Mouse (Mus musculus) liver, embryonic 11.5 days (tissue): ENCODE measurements at regions not wholly inside any gene's neighbourhood (a gene's known extent, or its start where the extent isn't known, plus 50 kb on each side); places are given as distances from the start of the nearest gene placed in this dataset.
"Not testable (repeated sequence)": the region's sequence is repeated elsewhere in the genome, so short reads cannot be mapped to it uniquely, and the experiment has no call there.

Source experiments
- ATAC-seq: fragments of 200-750 bp; cut with Nextera tagmentation; replicated peaks from 2 replicates; pipeline ENCODE4 v1.8.0; 2017; ENCODE audit warnings: moderate number of reproducible peaks, mild to moderate bottlenecking, moderate TSS enrichment, moderate library complexity; ENCODE audit not compliant: low FRiP score
- DNase-seq: peaks from one replicate; pipeline ENCODE4 v3.0.0-alpha.2; 2017; ENCODE audit warnings: low spot score
- H3K27ac ChIP-seq: fragments of 300-500 bp; sonication (generic); 2 replicates; pipeline ENCODE4 v1.5.1; 2014; ENCODE audit warnings: mild to moderate bottlenecking, low read depth, low read length, control low read depth
- H3K27me3 ChIP-seq: fragments of 300-500 bp; sonication (generic); replicated peaks from 2 replicates; pipeline ENCODE4 v1.6.1; 2014; ENCODE audit warnings: low read length, mixed read lengths; ENCODE audit not compliant: control insufficient read depth, insufficient read depth
- H3K36me3 ChIP-seq: fragments of 300-500 bp; sonication (generic); 2 replicates; pipeline ENCODE4 v1.6.1; 2014; ENCODE audit warnings: mild to moderate bottlenecking, low read length, moderate library complexity, mixed read lengths; ENCODE audit not compliant: control insufficient read depth, insufficient read depth
- H3K4me1 ChIP-seq: fragments of 300-500 bp; sonication (generic); replicated peaks from 2 replicates; pipeline ENCODE4 v1.6.1; 2014; ENCODE audit warnings: low read length, mixed read lengths; ENCODE audit not compliant: control insufficient read depth, insufficient read depth
- H3K4me2 ChIP-seq: fragments of 300-500 bp; sonication (generic); 2 replicates; pipeline ENCODE4 v1.6.1; 2014; ENCODE audit warnings: mild to moderate bottlenecking, control low read depth, moderate library complexity
- H3K4me3 ChIP-seq: fragments of 300-500 bp; sonication (generic); 2 replicates; pipeline ENCODE4 v1.5.1; 2014; ENCODE audit warnings: low read depth, low read length, control low read depth
- H3K9ac ChIP-seq: fragments of 300-500 bp; sonication (generic); 2 replicates; pipeline ENCODE4 v1.6.1; 2014; ENCODE audit warnings: low read depth, low read length, control low read depth
- H3K9me3 ChIP-seq: fragments of 300-500 bp; sonication (generic); 2 replicates; pipeline ENCODE4 v1.6.1; 2016; ENCODE audit warnings: low read length, inconsistent platforms, mixed read lengths; ENCODE audit not compliant: control insufficient read depth
- WGBS: fragments of 180-500 bp; shearing (Covaris S2); extraction: QIAGEN DNeasy Blood & Tissue Kit; methylation state at CpG from one replicate; pipeline ENCODE4 v1.1.7; 2014; 5-methylcytosine and 5-hydroxymethylcytosine counted together

DNA sequence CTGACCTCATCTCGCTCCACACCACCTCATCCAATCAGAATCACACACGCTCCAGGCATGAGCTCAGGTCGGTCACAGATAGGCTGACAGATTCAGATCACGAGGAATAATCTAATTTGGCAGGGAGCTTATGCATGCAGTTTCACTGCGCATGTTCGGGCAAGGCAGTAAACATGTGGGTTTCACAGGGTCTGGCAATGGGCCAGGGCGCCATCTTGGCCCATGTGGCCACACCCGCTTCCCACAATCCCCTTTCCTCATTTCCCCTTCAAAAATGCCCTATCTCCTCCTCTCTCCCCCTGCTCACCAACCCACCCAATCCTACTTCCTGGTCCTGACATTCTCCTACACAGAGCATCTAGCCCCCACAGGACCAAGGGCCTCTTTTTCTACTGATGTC lies 127.2 kb upstream of the Tdrd3 start:
- not testable (repeated sequence) for H3K27me3 ChIP-seq, H3K27ac ChIP-seq, H3K4me1 ChIP-seq, H3K4me2 ChIP-seq, H3K9me3 ChIP-seq, ATAC-seq, H3K9ac ChIP-seq, H3K36me3 ChIP-seq, DNase-seq, H3K4me3 ChIP-seq
- 83% methylated on average over 8 of the region's 8 CpGs for WGBS

DNA sequence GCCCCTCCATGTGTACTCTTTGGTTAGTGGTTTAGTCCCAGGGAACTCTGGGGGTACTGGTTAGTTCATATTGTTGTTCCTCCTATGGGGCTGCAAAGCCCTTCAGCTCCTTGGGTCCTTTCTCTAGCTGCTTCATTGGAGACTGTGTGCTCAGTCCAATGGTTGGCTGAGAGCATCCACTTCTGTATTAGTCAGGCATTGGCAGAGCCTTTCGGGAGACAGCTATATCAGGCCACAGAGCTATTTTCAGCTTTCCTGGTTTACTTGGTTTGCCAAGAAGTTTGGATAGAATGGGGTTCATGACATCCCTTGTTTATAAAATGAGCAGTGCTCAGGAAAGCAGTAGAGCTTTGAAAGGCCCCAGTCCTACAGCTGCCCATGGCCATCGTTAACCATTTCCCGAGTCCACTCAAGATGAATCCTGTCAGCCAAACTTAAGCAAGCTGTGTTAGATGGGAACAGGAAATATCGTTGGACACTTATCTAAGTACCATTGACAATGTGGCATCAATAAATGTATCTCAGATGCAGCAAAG lies 126.7 kb upstream of the Tdrd3 start:
- Histone ChIP-seq H3K4me3 (no peak overlapping the region), H3K9me3 (no peaks in the 10 kb centered on the region), H3K4me2 (no peak overlapping the region), H3K27ac (no peak overlapping the region), H3K9ac (no peak overlapping the region), H3K36me3 (no peaks in the 10 kb centered on the region), H3K4me1 (no peaks in the 10 kb centered on the region), H3K27me3 (no peaks in the 10 kb centered on the region)
- WGBS = 79% methylated on average over 4 of the region's 4 CpGs
- ATAC-seq = no peak
- DNase-seq = no peak

DNA sequence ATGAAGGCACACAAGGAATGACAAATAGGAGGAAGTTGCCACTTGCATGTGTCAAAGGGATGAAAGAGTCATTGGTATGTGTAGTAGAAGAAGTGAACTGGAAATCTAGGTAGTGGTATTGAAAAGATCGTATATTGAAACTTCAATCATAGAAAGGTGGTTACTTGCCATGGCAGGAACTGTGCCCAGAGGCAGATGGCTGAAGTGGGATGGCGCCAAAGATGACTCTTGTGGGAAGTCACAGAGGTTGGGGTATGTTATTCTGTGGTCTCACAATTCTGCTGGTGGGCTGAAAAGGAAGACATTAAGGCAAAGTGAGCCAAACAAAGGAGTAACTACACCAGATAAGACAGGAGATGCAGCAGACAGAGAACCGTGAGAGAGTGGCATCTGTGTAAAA lies 121.2 kb upstream of the Tdrd3 start:
- H3K4me1 ChIP-seq = no peaks in the 10 kb centered on the region
- no peaks in the 10 kb centered on the region for H3K27me3 ChIP-seq
- H3K4me3 ChIP-seq = no peak overlapping the region
- no peak overlapping the region for H3K4me2 ChIP-seq
- no peaks in the 10 kb centered on the region for H3K9me3 ChIP-seq
- WGBS = 71% methylated on average over 3 of the region's 3 CpGs
- no peak overlapping the region for H3K9ac ChIP-seq
- ATAC-seq = no peak
- no peak overlapping the region for H3K27ac ChIP-seq
- no peak for DNase-seq
- H3K36me3 ChIP-seq = no peaks in the 10 kb centered on the region

DNA sequence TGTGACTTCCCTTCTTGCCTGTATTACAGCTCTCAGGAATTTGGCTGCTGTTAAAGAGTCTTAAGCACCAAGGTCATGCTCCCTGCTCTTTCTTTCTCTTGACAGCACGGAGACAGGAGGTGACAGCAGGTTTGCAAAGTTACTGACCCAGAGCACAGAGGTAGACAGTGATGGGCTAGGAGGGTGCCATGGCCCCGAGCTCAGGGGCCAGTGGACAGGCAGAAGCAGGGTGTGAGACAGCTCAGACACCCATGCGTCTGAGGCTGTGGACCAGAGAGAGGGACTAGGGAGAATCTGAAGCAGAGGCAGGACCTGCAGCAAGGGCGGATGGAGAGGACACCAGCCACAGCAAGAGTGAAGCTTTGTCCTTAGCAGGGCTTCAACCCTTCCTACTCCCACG lies 119.3 kb upstream of the Tdrd3 start:
- Histone ChIP-seq H3K36me3 (no peaks in the 10 kb centered on the region), H3K4me2 (no peak overlapping the region), H3K4me3 (no peak overlapping the region), H3K27me3 (no peaks in the 10 kb centered on the region), H3K9me3 (no peaks in the 10 kb centered on the region), H3K27ac (no peak overlapping the region), H3K9ac (no peak overlapping the region), H3K4me1 (no peaks in the 10 kb centered on the region)
- 39% methylated on average over 5 of the region's 5 CpGs for WGBS
- DNase-seq (no peak), ATAC-seq (no peak)

DNA sequence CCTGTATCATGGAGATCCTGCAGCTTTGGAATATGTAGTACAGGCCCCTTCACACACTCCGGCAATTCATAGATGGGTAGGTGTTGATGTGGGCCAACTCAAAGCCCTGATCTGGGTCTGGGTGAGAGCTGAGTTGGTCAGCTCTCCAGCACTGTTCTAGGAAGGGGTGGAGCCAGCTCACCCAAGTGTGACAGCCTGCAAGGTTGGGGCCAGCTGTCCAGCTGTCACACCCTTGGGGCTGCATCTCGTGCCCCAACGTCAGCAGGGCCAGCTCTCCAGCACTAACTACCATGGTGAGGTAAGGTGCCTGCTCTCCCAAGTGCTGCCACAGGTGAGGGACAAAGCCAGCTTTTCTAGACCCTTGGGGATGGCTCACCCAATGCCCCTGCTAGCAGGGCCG lies 115.6 kb upstream of the Tdrd3 start:
- Histone ChIP-seq H3K4me1 (no peaks in the 10 kb centered on the region), H3K27me3 (no peaks in the 10 kb centered on the region), H3K9me3 (no peaks in the 10 kb centered on the region), H3K36me3 (no peaks in the 10 kb centered on the region), H3K4me2 (no peak overlapping the region), H3K4me3 (no peak overlapping the region), H3K27ac (no peak overlapping the region), H3K9ac (no peak overlapping the region)
- ATAC-seq = no peak; the same call in 1 of the 2 replicates
- DNase-seq = no peak
- WGBS = 70% methylated on average over 4 of the region's 4 CpGs

DNA sequence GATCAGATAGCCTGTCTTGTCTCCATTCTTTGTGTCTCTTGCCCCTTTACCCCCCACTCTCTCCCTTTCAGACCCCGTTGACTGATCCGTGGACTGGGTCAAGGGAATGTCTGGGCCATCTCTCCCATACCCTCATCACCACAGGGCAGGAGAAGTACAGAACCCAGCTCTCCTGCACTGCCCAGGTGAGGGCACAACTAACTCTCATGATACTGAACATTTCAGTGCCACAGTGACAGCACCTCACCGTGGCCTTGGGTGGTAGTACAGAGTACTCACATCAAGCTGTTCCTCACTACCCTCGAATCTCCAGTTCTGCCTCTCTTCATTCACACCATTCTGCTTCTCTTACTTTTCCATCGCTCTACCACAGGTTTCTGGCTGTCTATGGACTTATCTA lies 114.9 kb upstream of the Tdrd3 start:
- no peaks in the 10 kb centered on the region for H3K27me3 ChIP-seq
- no peaks in the 10 kb centered on the region for H3K9me3 ChIP-seq
- no peaks in the 10 kb centered on the region for H3K4me1 ChIP-seq
- no peaks in the 10 kb centered on the region for H3K36me3 ChIP-seq
- H3K9ac ChIP-seq = no peak overlapping the region
- no peak overlapping the region for H3K27ac ChIP-seq
- H3K4me3 ChIP-seq = no peak overlapping the region
- H3K4me2 ChIP-seq = no peak overlapping the region
- 70% methylated on average over 5 of the region's 5 CpGs for WGBS
- DNase-seq = no peak
- ATAC-seq = no peak

DNA sequence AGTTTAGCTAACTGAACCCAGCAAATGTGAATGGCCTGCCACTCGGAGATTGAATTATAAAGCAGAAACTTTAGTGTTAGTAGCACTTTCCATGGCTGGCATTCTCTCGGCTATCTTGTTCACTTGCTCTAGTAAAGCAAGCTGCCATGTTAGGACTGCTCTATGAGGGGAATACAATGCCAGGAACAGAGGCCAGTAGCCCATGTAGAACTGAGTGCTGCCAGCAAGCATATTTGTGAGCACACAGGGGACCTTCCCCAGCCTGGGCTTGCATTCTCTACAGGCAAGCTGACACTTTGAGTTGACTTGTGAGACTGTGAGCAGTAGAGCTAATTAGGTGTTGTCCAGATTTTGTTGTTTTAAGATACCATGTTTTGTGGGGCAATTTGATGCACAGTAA lies 111.0 kb upstream of the Tdrd3 start:
- no peak overlapping the region for H3K4me3 ChIP-seq
- H3K27ac ChIP-seq = no peak overlapping the region
- H3K9me3 ChIP-seq = no peaks in the 10 kb centered on the region
- no peaks in the 10 kb centered on the region for H3K27me3 ChIP-seq
- no peaks in the 10 kb centered on the region for H3K36me3 ChIP-seq
- ATAC-seq (no peak), DNase-seq (no peak)
- WGBS = 79% methylated on average over 2 of the region's 2 CpGs
- H3K9ac ChIP-seq = no peak overlapping the region
- no peaks in the 10 kb centered on the region for H3K4me1 ChIP-seq
- H3K4me2 ChIP-seq = no peak overlapping the region

DNA sequence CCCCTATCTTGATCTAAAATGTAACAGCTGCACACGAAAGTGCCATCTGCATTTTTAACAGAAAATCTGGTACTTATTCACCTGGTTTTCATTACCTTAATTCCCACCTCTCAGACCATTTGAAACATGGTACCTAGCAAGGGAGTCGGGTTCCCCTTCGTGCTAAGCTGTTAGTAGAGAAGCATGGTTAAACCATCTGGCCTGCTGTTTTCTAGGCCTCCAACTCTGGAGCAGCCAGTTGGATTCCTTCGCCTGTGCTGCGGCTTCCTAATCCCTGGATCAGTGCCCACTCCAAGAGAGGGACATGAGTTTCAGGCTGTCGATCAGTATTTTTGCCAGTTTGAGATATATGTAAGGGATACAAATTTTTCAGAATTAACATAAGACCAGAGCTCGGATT lies 110.4 kb upstream of the Tdrd3 start:
- Histone ChIP-seq H3K4me2 (no peak overlapping the region), H3K4me1 (no peaks in the 10 kb centered on the region), H3K27me3 (no peaks in the 10 kb centered on the region), H3K4me3 (no peak overlapping the region), H3K27ac (no peak overlapping the region), H3K9me3 (no peaks in the 10 kb centered on the region), H3K36me3 (no peaks in the 10 kb centered on the region), H3K9ac (no peak overlapping the region)
- ATAC-seq (no peak), DNase-seq (no peak)
- 76% methylated on average over 7 of the region's 7 CpGs for WGBS

DNA sequence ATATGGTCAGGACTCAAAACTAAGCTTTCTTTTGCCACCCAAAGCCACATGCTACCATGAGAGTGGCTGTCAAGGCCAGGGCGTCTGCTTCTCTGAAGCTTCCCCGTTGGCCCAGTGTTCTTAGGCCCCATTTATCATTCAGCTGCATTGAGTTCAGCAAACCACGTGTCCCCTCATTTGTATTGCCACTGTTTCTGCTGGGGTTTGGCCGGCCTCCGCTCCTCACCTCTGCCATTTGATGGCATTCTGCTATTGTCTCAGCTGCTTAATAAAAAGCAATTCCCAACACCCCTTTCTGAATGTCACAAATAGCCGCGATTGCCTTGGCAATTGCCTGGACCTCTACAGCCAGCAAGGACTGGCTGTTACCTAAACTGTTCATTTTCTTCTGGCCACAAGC lies 108.4 kb upstream of the Tdrd3 start:
- H3K27me3 ChIP-seq = no peaks in the 10 kb centered on the region
- ATAC-seq (no peak), DNase-seq (no peak)
- no peaks in the 10 kb centered on the region for H3K36me3 ChIP-seq
- H3K4me1 ChIP-seq = no peaks in the 10 kb centered on the region
- H3K27ac ChIP-seq = no peak overlapping the region
- H3K9me3 ChIP-seq = no peaks in the 10 kb centered on the region
- WGBS = 77% methylated on average over 7 of the region's 7 CpGs
- no peak overlapping the region for H3K4me2 ChIP-seq
- no peak overlapping the region for H3K4me3 ChIP-seq
- no peak overlapping the region for H3K9ac ChIP-seq
